Mouse (Mus musculus) left cerebral cortex, postnatal 4 days (tissue): ENCODE results near the gene Tnk1. TPM values are rescaled to one million over a fixed set of nuclear protein-coding genes. Genes with fewer than 3 reads are reported as not detected.
A peak's percentile ranks its signal among the peaks of the same experiment; 100 is the strongest.
"Not testable (repeated sequence)": the region's sequence is repeated elsewhere in the genome, so short reads cannot be mapped to it uniquely, and the experiment has no call there.

ENCODE experiments used
- DNase-seq: peaks from one replicate; pipeline ENCODE4 v3.0.0-alpha.2; 2022
- intact Hi-C: fragments of 180-260 bp; cut with DNase I; formaldehyde crosslinking; loops from one replicate; pipeline ENCODE4 v1.15.1; 2025
- total RNA-seq, 2 experiments: library from RNA; stranded (reverse); gene quantifications; 2 replicates each; pipeline ENCODE4 v1.2.3; 2021

Tnk1 gene
- total RNA-seq, 2 experiments from 2014 or later = not detected

DNA sequence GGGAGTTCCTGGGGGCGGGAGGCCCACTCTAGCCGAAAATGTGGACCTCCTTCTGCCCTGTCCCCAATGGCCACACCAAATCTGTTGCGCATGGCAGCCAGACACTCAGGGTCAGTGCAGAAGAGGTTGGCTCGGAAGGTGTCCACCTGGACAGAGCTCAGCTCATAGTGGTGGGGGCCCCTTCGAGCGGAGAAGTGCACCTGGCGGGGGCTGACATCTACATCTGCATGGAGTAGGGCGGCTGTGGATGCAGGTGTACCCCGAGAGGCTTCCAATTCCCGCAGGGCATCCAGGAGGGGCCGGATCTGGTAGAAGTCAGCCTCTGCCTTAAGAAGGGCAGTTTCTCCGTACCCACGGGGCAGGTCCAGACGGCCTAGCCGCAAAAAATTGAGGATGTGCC lies 21.2 kb upstream of the Tnk1 start:
- no peak for DNase-seq
- intact Hi-C loops = no loop called here

DNA sequence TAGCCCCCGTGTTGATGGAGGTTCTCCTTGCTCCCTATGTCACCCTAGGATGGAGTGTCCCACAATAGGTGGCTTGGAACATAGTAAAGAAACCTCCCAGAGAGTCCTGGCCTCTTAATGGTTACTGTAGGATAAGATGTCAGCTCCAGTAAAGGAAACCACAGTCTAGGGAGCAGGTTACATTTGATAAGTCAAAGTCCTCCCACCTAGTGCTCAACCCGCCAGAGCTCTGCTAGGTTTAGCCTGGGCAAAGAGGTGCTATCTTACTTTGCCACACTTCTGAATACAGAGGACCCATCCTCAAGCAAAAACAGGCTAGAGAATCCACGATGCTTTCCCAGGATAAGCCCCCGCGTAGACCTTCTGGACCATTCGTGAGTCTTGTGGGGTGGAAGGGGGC lies 20.4 kb upstream of the Tnk1 start:
- intact Hi-C loops = no loop called here
- DNase-seq = no peak

DNA sequence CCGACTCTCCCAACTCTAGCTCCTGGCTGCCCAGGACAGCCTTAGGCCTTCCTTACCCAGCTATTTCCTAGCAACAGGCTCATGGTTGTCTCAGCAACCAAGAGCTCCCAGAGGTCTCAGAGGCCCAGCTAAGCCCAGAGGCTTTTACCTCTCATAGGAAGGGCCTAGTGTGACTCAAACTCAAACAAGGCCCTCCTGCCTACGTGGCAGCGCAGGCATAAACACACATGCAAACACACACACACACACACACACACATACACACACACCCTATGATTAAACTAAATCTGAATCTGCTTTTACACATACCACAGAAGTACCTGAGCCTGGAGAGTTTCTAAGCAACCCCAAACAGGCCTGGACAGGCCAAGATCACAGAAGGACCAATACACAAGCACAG lies 19.9 kb upstream of the Tnk1 start:
- intact Hi-C loops = no loop called here

DNA sequence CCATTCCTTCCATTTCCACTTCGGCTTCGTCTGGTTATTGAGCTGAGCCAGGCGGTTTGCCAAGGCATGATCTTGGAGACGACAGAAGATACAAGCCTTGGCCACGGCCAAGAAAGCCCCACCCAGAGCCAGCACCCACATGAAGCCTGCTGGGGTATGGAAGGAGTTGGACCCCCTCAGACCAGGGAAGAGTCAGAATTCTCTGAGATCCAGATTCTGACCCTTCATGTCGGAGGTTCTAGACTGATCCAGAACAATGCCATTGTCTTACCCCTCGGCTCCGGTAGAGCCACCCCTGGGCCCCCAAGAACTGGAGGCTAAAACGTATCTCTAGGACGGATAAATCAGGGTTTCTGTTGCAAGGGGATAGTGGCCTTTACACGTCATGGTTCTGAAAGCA lies 19.3 kb upstream of the Tnk1 start, which contains the start of gene Tmem95:
Gene Tmem95 (minus strand): TSS at position 141 of the 400 bp plus-strand sequence.
- no peak for DNase-seq
- intact Hi-C loops = no loop called here

More for the DNA sequence above, 19.9 kb upstream of the Tnk1 start:
- no peak for DNase-seq

DNA sequence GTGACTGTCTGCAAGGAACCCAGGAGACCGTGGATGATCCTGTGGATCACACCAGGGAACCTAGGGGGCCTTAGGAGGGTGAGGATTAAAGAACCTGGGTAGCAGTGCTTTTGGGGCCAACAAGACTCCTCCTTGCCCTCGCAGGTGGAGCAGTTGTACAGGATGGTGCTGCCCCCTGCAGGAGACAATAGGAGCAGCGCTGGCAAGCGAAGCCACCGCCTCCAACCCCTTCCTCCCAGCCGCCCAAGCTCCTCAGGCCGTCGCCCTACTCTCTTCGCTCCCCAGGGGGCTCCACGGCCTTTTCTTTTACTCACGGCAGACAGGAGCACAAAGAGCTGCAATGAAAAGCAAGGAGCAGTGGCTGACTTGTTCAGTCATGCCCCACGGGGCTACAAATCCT lies 18.3 kb upstream of the Tnk1 start:
- intact Hi-C loops = no loop called here
- peak; percentile 86 for DNase-seq

DNA sequence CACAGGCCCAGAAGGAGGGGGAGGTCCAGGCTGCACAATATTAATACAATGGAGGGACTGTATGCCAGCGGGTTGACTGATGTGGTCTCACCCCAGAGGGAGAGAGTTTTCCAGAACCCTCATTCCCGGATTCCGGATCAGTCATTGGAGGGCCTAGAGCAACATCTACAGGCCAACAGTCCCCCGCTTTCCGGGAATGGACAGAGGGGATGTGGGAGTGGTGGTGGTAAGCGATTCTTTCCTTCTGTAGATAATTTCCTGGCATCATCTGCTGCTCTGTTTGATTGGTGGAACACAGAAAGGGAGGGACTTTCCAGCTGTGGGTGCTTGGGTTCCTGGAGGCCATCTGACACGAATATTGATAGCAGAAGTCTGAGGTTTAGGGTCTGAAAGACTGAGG lies 17.7 kb upstream of the Tnk1 start:
- DNase-seq = no peak
- intact Hi-C loops = no loop called here

DNA sequence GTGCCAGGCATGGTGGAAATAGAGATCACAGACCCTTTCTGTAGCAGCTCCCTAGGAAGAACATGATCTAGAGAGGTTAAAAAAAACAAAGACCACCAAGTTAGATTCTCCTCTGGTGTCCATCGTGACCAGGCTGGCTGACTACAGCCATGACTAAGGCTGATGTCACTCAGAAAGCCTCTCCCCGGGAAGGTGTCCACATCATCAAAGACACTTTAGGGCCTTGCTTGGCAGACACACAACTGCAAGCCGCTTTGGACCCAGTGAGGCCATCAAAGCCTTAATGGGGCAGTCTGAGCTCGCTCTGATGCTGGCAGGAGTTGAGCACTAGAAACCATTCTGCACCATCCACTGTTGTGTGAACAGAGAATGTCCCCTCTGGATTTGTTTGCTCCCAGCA lies 13.9 kb upstream of the Tnk1 start:
- intact Hi-C loops = no loop called here
- DNase-seq = no peak

DNA sequence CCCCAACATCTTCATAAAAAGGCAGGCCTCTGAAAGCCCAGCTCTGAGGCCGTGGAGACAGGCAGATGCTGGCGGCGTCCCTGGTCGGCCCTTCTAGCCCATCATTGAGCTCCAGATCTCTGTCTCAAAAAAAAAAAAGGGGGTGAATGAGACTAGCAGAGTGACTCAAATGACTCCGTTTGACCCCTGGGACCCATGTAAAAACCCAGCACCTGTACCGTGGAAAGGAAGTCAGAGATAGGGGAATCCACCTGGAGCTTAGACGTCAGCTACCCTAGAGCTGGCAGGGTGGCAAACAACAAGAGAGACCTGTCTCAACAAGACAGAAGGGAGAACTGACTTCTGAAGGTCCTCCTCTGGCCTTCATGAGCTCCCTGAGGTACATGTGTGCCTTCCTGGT lies 13.3 kb upstream of the Tnk1 start:
- intact Hi-C loops = no loop called here
- no peak for DNase-seq

DNA sequence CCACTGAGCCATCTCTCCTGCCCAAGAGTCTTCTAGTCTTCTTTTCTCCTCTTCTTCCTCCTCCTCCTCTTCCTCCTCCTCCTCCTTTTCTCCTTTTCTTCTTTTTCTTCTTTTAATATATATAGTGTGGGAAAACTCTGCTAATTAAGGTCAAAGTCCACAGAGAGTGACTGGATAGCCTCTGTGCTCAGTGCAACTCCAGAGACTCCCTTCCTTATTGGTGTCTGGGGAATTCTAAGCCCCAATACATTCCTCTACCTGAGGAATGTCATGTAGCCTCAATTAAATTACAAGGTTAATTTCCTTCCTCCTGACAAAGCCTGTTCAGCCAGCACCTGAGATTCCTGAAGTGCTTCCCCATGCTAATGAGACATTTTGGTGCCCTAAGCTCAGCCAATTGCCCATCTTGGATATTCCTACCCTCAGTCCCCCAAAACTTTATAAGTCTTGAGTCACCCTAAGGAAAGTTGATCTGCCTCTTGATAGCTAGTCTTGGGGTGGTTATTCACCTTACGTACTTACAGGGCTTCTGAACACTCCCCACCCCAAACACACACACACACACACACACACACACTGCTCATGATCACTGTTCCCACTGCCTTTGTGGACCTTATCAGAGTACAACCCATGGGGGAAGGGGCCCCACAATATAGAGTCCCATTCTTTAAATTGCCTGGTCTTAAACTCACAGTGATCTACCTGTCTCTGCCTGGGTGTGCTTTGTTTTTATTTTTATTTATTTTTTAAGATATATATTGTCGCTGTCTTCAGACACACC lies 11.9 kb upstream of the Tnk1 start:
- no peak for DNase-seq
- intact Hi-C loops = no loop called here

DNA sequence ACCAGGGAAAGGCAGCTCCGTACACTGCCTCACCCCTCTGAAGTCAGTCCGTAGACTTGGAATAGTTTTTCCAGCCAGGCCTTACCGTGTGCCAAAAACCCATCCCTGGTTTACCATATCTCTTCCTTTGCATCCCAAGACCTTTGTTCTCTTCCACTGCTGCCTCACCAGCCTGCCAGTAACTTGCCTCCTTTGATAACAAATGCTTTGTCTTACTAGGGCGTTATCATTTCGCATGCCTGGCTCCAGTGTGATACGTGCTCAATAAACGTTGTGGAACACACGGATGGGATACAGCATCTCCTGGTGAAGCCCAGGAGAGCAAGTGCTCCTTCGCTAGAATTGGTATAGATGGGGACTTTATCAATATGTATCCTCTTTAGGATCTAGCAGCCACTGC lies 8.8 kb upstream of the Tnk1 start:
- intact Hi-C loops = no loop called here
- no peak for DNase-seq

DNA sequence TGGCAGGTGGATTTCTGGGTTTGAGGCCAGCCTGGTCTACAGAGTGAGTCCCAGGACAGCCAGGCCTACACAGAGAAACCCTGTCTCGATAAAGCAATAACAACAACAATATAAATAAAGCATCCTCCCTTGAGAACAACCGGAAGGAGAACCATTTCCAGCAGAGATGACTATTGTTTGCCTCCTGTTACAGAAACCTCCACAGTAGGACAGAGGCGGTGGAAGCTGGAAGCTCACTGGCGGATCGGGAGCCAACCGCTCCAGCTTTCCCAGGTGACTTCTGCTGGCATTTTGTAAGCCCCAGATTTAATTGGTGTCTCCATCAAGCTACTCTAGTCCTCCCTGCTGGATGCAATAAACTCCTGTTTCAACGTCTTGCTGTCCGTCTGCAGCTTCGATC lies 7.0 kb upstream of the Tnk1 start:
- DNase-seq = no peak
- intact Hi-C loops = no loop called here

DNA sequence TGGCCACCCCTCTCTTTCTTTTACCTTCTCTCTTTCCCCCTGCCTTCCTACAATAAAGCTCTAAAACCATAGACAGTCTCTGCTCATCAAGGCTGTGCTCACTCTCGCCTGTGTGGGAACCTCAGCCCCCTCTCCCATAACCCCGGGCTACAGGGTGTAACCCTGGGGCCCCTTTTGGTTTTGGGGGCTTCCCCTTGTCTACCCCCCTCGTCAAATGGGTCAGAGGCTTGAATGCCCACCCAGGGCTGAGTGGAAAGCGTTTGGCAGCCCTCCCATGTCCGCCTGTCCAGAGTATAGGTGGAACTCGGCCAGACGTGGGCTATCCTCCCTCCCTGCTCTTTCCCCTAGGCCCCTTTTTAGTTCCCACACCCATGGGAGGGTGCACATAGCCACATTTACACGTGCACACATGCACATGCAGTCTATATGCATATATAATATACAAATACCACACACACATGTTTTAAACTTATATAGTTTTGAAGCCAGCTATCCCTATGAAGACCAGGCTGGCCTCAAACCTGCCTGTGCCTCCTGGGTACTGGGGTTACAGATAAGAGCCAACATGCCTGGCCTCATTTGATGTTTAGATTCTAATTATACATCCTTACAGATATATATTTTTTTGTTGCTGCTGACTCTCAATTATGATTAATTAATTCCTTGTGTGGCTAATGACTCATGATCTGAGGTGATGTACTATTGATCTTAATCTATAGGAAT lies 5.8 kb upstream of the Tnk1 start:
- DNase-seq = no peak
- intact Hi-C loops = no loop called here

DNA sequence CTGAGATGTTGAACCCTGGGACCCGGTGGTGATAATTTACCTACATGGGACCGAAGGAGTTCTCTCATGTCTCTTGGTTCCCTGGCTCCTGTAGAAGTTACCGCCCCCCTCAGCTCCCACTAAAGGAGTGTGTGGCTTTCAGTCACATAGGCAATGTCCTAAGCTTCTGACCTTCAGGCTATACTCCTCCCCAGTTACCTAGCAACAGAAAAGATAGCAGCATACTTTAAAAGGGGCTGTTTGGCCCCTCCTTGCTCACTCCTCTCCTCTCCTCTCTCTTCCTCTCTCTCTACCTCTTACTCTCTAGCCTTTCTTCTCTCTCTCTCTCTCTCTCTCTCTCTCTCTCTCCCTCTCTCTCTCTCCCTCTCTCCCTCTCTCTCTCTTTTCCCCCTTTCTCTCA lies 5.2 kb upstream of the Tnk1 start:
- intact Hi-C loops, DNase-seq: not testable (repeated sequence)

DNA sequence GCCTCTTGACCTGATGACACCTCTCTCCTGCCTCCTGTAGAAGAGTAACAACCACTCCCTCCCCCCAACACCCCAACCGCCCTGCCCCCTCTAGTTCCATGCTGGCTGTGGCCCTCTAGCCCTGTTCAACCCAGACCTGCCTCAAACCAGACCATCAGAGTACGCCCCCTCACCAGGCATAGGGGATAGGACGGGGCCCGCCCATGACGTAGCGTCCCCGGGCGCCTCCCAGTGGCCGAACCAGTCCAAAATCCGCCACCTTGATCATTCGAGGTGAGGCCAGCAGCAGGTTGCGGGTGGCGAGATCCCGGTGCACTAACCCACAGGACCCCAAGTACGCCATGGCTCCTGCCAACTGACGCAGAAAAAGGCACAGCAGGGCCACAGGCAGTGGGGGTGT lies 3.2 kb downstream of the Tnk1 start:
- intact Hi-C loops = no loop called here
- peak; percentile 63 for DNase-seq

DNA sequence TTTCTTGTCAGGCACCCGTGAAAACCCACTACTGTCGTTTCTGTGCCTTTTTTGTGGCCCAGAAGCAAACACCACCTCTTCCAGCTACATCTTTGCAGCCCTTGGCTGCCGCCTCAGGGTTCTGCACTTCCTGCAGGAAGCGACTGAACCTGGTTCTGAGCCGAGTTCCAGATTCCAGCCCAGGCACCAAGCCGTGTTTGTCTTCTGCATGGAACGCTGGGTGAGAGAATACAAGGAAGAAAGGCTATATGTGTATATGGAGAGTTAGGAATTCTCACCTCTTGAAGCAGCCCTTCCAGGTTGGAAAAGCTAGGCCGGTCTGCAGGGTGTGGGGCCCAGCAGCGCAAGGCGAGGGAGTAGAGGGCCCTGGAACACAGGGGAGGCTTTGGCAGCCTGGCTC lies 3.9 kb downstream of the Tnk1 start:
- intact Hi-C loops = loop anchor here (5.0 kb wide), 1 partner anchor 898 kb away; no protein-coding TSS in a partner anchor
- DNase-seq = no peak

DNA sequence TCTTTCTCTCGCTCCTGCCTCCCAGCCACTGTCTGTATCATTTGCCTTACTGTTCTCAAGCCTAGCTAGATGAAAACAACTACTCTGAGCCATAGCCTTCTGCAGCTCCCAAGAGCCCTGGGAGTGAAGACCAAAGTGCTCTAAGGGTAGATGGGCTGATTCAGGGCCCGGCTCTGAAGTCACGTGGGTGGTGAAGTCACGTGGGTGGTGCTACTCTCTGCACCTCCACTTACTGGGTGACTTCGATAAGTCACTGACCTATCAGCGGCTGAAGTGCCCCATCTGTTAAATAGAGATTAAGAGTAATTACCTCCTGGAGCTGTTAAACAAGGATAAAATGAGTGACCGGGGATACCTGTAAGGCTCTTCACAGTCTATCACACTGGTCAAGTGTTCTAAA lies 4.5 kb downstream of the Tnk1 start:
- intact Hi-C loops = loop anchor here (5.0 kb wide), 1 partner anchor 898 kb away; no protein-coding TSS in a partner anchor
- DNase-seq = no peak

DNA sequence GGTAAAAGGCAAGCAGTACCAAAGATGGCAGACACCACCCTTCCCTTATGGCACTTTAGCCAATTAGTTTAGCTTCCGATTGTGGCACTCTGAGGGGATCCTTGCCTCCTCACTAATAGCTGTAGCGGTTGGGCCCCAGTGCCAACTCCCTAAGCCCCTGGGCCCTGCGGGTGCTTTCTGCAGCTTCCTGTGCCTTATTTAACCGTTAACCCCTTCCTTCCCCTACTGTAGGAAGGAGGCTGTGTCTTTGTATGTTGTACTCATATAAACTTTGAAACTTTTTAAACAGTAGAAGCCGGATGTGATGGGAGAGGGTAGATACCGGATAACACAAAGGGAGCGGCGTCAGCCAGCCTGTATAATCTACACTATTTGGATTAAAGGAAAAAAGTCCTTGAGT lies 7.8 kb downstream of the Tnk1 start:
- no peak for DNase-seq
- intact Hi-C loops = loop anchor here (5.0 kb wide), 1 partner anchor 902 kb away; no protein-coding TSS in a partner anchor

DNA sequence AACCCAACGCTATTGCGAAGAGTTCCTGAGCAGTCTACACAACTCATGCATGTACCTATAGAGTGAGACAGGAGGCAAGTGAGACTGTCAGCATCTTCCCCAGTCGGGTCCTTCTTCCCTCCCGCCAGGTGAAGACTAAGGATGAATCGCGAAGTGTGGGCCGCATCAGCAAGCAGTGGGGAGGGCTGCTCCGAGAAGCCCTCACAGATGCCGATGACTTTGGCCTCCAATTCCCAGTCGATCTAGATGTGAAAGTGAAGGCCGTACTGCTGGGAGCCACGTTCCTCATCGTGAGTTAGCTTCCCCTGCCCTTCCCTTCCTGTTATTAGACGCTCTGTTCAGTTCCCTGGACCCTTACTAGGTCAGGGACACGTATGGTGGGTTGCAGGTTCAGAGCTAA lies 8.6 kb downstream of the Tnk1 start:
- intact Hi-C loops = loop anchor here (5.0 kb wide), 1 partner anchor 902 kb away; no protein-coding TSS in a partner anchor
- DNase-seq = no peak

DNA sequence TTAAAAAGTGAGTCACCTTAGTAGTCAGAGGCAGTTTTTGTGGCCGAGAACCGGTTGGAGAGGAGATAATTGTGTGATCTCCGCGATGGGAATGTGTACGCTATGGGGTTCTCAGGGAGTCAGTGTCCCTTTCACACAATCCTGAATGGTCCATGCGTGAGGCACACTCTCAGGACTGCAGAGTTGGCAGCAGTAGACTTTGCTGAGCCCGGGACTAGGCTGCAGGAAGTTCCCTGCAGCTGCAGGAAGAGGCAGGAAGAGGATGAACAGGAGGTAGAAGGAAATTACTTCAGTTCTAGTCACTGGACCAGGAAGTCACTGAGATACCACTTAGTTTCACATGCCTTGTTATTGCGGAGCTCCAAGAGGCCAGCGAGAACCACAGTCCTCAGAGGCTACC lies 9.4 kb downstream of the Tnk1 start:
- no peak for DNase-seq
- intact Hi-C loops = no loop called here

DNA sequence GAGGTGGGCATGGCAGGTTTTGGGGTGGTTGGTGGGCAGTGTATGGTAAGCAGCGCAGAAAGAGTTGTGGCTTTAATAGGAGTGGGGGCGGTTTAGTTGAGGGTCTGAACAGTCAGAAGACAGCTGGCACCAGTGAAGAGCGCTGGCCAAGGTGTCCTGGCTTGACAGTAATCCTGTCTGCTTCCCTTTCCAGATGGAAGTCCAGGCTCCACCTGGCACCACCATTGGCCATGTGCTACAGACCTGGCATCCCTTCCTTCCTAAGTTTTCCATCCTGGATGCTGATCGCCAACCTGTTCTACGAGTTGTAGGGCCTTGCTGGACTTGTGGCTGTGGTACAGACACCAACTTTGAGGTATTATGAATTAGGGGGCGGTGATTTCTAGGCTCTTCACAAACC lies 10.5 kb downstream of the Tnk1 start:
- intact Hi-C loops = no loop called here
- peak; percentile 53 for DNase-seq

DNA sequence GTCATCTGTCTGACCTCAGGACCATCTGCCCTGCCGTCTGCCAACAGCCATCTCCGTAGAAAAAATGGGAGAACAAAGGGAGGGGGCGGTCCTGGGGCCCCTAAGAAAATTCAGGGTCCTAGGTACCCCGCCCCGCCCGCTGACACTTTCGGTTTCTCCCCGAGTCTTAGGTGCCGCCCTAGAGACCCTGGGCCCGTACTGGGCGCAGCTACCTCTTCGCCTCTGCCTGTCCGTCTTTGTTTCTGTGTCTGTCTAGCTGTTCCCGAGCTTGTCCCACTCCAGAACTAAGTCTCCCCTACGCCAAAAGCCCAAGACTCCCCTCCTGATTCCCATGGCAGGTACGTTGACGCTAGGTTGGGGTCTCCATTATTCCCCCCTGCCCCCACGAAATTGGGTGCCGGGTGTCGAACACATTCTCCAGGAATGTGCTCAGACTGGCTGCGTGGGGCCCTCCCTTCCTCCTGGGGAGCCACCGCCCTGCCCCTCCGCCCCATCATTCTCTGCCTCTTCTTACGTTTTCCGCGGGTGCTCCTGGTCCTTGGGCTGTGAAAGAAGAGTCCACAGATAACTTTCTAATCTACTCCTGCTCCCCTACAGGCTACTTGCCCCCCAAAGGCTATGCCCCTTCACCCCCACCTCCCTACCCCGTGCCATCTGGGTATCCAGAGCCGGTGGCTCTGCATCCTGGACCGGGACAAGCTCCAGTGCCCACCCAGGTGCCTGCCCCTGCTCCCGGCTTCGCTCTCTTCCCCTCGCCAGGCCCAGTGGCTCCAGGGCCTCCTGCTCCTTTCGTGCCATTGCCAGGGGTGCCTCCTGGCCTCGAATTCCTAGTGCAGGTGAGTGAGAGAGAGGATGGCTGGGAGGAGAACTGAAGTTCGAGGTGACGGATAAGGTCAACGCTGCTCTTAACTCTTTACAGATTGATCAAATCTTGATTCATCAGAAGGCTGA lies 11.5 kb downstream of the Tnk1 start:
- intact Hi-C loops = no loop called here
- DNase-seq = no peak
